Mouse (Mus musculus) cerebellum, adult 9-11 months (tissue): ENCODE data around the gene Slc22a6.

Experiments used
- DNase-seq: peaks from one replicate; pipeline ENCODE4 v3.0.0; 2022

Slc22a6 gene

DNA sequence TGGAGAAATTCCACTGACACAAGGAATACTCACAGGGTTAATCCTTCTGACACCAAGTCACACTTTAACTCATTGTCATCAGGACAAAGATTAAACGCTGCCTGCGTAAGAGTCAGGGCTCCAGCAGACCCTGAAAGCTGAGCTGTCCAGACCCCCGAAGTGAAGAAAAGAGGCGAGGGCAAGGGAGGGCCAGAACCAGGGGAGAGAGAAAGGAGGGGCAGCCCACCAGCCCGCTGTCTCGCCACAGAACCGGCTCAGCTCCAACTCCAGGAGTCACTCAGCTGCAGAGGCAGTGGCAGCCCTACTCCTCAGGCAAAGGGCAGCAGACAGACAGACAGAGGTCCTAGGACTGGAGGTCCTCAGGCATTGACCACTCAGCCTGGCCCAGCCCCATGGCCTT is at the start of gene Slc22a6:
Slc22a6 (plus strand) TSS at position 136 of the 400 bp plus-strand sequence.
- DNase-seq = no peak

DNA sequence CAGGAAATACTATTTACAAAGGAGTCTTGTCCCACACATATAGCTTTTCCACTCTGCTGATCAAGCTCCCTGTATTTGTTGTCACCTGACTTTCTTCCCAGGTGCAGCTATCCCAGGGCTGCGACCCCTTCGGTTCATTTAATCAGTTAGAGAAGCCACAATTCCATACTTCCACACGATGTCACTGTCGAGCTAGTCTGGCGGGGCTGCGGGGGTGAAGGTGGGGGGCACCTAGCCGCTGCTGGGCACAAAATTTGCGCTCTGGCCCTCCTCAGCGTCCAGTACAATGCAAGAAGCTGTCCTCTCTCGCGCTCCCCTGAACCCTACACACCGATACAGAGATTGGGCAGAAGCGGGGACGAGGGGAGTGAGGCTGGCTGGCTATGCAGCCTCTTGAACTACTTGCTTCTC is 48.4 kb upstream of the Slc22a6 start:
- DNase-seq = no peak

DNA sequence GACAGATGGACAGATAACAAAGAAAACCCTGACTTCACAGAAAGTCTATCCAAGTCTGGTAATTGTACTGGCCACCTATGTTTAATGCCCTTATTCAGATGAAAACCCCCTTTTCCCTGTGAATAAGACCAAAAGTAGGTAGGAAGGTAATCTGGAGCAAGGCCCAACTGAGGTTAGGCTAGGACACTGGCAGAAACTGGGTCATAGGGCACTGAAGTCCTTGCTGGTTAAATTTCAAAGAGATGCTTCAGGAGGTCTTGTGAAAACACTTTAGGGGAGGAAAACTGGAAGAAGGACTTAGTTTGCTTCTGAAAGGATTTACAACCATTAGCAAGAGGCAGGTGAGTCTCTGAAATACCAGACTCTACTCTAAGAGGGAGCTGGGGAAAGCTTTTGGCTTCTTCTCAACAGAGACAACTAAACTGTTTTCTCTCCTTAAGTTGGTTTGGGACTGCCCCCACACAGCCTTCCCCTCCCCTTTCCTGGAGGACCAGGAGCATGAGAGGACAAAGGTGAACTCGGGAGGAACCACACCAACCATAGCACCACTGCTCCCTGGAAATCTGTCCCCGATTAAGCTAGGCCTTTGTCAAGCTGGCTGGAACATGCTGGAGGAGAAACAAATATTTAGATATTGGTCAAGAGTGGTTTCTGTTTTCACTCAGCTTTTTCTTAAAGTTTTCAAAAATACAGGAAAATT is 47.3 kb upstream of the Slc22a6 start:
- DNase-seq = no peak

DNA sequence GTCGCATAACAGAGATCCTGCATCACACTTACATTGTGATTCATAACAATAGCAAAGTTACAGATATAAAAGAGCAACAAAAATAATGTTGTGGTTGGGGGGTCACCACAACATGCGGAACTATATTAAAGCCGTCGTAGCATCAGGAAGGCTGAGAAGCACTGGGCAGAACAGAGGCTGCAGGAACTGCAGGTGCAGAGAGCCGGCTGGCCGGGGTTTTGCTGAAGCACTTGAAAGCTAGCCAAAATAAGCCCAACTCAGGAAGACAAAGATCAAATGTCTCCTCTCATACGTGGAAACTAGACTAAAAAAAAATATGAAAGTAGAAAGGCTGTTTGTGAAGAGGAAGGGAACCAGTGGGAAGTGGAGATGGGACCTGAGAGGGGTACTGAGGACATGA is 46.1 kb upstream of the Slc22a6 start:
- no peak for DNase-seq

DNA sequence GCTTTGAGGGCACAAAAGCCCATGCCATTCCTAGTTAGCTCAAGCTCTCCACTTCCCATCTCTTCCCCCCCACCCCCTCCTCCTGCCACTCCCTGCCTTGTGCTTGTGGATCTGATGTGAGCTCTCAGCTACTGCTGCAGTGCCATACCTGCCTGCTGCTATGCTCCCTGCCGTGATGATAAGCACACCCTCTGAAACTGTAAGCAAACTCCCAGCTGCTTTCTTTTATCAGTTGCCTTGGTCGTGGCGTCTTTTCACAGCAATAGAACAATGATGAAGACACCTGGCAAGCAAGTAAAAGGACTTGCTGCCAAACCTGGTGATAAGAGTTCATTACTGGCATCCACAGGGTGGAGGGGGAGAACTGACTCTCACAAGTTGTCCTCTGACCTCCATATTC is 45.4 kb upstream of the Slc22a6 start:
- no peak for DNase-seq

DNA sequence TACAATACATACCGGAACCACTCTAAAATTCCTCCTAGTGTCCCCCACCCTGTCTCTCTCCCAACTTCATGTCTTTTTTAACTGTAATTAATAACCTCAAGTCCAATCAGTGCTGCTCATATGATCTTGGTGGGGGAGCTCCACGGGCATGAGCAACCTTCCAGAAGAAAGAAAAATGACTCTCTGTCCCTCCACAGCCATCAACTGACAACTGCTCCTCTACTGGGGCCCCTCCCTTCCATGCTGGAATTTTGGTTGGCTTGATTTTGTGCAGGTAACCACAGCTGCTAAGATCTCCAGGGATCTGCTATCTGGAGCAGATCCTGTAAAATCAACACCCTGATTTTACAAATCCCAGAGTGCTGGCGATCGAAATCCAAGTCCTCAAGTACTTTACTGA is 40.4 kb upstream of the Slc22a6 start:
- no peak for DNase-seq

DNA sequence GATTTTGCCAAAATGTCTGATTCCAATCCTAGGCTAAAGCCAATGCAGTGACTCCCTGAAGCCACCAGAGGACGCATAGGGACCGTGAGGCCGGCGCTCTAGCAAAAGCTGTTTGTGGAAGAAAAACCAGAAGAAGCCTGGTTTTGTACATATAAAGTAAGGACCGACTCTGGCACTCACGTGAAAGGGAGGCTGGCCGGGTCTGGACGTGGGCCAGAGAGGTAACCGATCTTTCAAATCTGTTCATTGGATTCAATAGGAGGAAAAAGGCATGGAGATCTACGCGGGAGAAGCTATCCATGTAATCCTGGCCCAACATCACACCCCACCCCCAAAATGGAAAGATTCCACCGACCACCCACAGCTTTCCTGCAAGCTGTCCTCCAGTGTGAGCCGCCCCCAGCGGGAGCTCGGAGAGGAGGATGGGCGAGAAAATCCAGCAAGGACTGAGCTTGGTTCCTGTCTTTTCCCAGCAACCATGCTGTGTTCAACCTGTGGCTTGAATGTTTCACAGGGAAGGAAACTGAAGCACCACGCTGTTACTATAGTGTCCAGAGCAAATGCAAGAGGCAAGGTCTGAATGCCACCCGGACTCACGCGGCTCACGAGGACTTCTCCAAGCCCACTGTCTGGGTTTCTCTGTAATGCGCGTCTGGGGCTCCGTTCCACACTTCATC is 39.4 kb upstream of the Slc22a6 start:
- DNase-seq = peak; percentile 37

DNA sequence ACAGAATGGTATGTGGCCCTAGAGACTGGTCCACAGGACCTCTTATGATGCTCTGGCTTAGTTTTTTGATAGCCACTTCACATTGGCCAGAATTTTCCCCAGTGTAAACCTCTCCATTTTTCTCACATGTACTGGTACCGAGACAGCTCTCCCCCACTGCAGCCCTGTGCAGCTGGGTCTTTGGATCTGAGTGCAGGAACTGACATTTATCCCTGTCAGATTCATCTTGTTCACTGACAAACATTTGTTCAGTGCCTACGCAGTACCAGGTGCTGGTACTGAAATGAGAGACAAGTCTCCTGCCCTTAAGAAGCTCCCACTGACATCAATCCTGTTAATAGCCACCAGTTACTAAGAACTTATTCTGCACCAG is 38.9 kb upstream of the Slc22a6 start:
- no peak for DNase-seq

DNA sequence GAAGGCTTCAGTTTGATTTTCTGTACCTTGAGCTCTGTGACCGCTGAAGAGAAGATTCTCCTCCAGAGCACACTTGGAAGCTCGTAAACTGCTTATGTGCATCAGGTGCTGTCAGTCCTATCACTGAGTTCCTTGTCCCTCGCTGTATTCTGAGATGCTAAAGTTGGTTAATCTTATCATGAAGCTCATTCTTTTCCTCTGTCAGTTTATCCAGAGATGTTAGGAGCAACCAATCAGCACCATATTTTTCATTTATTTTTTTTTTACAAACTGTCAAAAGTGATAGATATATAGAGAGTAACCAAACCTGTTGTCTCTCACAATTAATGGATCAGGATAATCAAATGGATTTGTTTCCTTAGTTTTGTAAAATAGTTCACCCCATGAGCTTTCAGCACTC is 32.5 kb upstream of the Slc22a6 start:
- no peak for DNase-seq

DNA sequence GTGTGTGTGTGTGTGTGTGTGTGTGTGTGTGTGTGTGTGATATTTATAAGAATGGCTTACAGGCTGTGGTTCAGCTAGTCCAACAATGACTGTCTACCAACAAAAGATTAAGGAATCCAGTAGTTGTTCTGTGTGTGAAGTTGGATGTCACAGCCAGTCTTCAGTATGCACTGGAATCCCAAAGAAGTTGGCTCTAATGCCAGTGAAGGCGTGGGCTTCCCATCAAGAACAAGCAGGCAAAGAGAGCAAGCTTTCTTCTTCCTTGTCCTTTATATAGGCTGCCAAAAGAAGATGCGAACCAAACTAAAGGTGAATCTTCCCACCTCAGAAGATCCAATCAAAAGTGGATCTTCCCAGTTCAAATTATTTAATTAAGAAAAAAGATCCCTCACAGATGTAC is 31.9 kb upstream of the Slc22a6 start:
- no peak for DNase-seq

DNA sequence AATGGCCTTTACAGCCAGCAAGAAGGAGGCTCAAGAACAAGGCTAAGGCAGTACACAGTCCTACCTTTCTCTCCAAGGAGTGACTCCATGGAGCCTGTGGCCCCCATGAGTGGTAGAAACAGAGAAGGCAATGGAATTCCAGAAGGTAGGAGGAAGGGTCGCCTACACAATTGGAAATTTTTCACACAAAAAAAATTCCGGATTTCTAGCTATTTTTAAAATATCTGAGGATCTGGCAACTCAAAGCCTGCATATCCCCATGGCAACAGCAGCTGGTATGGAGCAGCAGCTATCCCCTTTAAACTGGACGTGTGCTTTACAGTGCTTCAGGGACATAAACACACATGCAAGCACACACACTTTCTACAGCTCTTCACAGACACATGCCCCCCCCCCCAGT is 31.5 kb upstream of the Slc22a6 start:
- no peak for DNase-seq

DNA sequence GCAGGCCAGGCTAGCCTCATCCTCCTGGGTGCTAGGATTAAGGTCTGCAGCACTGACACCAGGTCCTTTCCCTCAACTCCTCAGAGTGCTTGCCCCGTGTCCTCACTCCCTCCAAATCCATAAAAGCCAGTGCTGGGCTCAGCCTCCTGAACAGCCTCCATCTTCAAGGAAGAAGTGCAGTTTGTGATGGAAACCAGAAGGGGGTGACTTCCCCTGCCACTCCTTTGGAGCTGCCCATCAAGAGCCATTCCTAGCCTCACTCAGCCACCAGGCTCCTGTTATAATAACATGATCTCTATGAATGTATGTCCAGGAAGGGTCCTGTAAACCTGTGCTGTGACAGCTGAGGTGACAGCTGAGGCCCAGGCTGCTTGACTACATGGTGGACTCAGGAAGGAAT is 30.5 kb upstream of the Slc22a6 start:
- no peak for DNase-seq

DNA sequence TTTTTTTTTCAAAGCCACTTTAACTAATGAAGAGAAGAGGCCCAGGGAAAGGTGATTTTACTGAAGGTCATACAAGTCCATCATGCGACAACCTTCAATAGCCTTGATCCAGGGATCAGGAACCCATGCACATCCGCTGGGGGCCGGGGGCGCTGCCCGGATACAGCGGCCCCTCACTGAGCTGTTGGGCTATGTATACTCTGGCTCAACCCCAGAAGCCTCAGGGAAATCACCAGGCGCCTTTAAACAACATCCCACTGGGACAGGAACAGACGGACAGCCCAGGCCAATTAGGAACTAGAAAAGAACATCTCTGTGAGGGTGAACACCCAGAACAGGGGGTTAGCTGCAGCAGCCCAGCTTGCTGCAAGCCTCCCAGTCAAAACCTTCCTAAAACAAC is 26.9 kb upstream of the Slc22a6 start, which contains the start of gene Slc22a8:
Slc22a8 (plus strand) TSS at position 301 of the 400 bp plus-strand sequence.
- DNase-seq = no peak

DNA sequence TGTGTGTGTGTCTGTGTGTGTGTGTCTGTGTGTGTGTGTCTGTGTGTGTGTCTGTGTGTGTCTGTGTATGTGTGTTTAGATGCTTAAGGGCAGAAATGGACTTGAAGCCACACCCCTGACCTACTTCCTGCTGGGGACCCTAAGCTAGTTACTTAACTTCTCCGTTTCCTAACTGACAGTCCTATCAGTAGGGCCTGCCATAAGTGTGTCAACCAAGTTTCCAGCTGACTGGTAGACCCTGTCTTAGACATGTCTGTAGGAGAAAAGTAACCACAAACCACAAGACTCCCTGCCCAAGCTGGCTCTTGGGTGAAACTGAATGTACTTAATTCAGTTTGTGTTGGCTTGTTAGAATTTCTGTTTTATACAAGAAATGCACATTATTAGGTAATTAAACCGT is 25.7 kb upstream of the Slc22a6 start:
- no peak for DNase-seq

DNA sequence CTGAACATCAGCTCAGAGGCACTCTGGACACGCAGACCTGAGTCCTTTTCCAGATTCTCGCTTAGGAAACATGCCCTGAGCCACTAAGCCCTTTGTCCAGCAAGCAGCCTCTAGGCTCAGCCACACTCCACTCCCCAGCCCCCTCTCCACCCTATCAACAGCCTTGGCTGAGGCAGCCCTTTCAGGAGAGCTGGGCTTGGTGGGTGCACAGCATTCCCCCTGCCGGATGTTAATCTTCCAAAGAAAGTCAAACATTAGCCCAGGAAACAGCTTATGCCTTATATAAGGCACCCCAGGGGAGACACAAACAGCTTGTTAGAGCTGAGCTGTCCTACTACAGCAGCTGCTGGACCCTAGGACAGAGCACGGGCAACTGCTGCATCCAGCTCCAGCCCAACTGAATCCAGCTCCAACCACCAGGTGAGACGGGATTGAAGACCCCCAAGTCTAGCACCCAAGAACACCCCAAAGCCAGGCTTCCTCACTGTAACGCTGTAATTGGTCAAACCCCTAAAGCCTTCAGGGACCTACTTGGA is 24.9 kb upstream of the Slc22a6 start:
- no peak for DNase-seq

DNA sequence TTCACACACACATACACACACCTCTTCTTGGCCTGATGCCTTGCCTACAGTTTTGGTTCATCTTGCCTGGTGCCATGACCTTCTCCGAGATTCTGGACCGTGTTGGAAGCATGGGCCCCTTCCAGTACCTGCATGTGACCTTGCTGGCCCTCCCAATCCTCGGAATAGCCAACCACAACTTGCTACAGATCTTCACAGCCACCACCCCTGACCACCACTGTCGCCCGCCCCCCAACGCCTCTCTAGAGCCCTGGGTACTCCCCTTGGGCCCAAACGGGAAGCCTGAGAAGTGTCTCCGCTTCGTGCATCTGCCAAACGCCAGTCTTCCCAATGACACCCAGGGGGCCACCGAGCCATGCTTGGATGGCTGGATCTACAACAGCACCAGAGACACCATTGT is 24.0 kb upstream of the Slc22a6 start:
- no peak for DNase-seq

DNA sequence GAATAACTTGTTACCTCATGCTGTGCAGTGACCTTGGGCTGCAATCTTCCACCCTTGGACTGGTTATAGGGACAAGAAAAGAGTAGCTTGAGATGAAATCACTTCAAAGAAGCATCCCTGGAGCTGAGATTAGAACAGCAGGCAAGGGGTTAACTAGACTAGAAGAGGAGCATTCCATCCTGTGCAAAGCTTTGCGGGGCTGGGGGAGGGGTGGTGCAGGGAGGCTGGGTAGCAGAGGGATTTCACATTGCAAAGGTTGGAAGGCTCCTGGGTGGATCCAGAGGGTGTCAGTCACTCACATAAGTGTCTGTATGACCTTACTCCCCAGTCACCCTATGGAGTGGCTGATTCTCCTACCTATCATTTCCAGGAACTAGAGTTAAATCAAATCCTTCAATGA is 23.3 kb upstream of the Slc22a6 start:
- no peak for DNase-seq

DNA sequence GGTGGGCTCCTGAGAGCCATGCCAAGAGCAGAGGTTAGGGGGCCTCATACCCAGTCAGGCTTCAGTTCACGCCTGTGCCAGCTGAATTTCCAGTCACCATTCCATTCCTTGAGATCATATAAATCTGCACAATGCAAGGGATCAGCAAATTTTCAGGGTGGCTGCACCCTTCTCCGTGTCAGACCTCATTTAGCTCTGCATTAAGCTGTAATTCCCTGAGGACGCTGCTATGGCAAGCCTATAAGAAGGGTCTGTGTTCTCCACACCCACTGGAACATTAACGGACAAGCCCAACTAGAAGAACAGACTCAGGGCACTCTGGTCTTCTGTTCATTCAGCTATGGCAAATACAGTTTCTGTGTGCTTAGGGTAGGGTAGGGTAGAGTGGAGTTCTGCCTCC is 20.6 kb upstream of the Slc22a6 start:
- no peak for DNase-seq

DNA sequence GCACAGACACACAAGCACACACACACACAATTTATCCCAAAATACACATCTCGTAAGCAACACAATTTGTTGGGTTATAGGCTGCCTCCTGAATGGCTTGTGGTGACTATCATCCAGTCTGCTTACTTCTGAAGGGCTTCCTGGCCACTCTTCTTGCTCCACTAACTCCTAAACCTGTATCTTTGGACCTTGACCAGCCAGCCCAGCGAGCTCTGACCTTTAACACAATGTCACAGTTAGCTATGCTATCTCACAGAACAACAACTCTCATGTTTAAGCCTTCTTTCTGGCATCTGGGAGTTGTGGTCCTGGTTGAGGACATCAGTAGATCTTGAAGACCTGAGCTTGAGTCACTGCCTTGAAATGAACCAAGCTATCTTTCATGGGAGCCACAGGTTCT is 18.6 kb upstream of the Slc22a6 start:
- no peak for DNase-seq

DNA sequence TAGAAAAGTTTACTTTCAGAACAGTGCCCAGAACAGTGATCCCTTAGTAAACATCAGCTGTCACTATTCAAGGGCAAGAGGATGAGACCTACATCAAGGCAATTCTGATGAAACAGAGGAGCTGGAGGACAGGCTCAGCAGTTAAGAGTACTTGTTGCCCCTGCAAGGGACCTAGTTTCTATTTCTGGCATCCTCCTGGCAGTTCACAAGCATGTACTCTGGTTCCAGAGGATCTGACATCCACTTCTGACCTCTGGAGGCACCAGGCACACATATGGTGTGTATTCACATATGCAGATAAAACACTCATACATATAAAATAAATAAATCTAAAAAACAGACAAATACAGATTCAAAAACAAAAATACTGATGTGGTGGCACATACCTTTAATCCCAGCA is 15.9 kb upstream of the Slc22a6 start:
- DNase-seq = no peak

DNA sequence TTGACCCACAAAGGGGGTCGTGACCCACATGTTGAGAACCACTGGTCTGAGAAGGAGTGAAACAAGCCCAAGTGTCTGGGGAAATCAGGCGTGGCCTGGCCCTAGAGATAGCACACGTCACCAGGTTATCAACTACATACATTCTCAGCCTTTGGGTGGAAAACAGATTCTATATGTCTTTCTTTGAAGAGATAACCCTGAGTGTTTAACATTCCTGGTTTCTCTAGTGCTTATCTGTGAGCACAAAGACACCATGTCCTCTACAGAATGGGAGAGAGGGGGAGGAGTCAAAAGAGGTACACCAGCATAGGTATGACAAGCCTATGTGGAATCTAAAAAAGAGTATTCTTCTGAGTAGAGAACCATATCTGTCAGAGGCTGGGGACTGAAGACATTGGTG is 14.9 kb upstream of the Slc22a6 start:
- DNase-seq = no peak

DNA sequence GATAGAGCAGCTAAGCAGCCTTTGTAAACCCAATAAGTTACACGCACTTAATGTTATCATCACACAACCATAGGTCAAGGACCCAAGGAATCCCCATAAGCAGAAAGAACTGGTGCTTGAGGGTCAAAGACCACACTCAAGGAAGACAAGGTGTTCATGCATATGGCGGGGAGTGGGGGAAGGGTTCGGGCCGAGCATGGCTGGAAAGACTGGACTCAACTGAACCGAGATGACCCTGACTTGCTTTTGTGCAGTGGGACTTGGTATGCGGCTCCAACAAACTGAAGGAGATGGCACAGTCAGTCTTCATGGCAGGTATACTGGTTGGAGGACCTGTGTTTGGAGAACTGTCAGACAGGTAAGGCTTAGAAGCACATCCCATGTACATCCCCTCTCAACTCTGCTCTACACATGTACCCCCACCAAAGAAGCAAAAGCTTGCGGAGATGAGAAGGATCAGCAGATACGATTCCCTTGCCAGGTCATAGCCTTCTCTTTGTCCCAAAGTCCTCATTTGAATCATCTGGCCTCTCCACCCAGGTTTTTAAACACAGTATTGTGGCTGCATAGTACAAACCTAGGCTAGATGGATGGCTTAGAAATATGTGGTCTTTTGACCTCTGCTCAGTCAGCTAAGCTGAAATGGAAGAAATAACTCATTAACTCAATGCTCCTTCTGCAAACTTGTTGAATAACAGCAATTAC is 13.2 kb upstream of the Slc22a6 start:
- no peak for DNase-seq

DNA sequence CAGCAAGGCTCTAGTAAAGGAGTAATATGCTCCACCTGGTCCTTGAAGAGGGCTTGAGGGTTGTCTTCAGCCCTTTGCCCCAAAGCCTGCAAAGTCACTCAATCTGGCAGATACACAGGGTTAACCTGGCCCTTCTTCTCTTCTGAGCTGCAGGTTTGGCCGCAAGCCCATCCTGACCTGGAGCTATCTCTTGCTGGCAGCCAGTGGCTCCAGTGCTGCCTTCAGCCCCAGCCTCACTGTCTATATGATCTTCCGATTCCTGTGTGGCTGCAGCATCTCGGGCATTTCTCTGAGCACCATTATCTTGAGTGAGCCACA is 12.6 kb upstream of the Slc22a6 start:
- DNase-seq = no peak
